Comparison of ENCODE assay signal across 8 mouse cellular contexts in genomic region chr4:123284731-123285624, GRCm38 (mm10). TPM values are rescaled to one million over a fixed set of nuclear protein-coding genes. Genes with fewer than 3 reads are reported as not detected.
DNase-seq lines count a peak whose midpoint lies in the region; ATAC-seq and TF ChIP-seq lines count a peak whose summit lies in the region.

No protein-coding gene starts in this region.

- 58% methylated on average over 6 of the region's 6 CpGs for WGBS in kidney, adult 2 months
- 86% methylated on average over 6 of the region's 6 CpGs for WGBS in forebrain, embryonic 15.5 days
- WGBS in kidney, embryonic 16.5 days, result 68% methylated on average over 6 of the region's 6 CpGs

- H3K27me3 ChIP-seq in kidney, adult 2 months (replicated peaks; ENCODE audit: control insufficient read depth, insufficient read depth, low read length), result no peaks in the 10 kb centered on the region
- no peaks in the 10 kb centered on the region for H3K27me3 ChIP-seq in forebrain, embryonic 15.5 days
- H3K27me3 ChIP-seq in kidney, embryonic 16.5 days (ENCODE audit: insufficient read depth, low read length), result no peaks in the 10 kb centered on the region
- no peaks in the 10 kb centered on the region for H3K27me3 ChIP-seq in myocyte (ENCODE audit: control insufficient read depth, insufficient read depth, insufficient read length)

- H3ac ChIP-seq in myocyte (ENCODE audit: control insufficient read depth, insufficient read length), result peak overlapping the region; percentile 11

- no peak for TF ChIP-seq CTCF in kidney, adult 2 months (conservative IDR thresholded peaks at IDR 0.05; ENCODE audit: insufficient read depth, insufficient read length, low read depth, low read length)

- H3K9ac ChIP-seq in forebrain, embryonic 15.5 days (replicated peaks), result no peak overlapping the region
- peak overlapping the region; percentile 66 for H3K9ac ChIP-seq in kidney, embryonic 16.5 days (replicated peaks; ENCODE audit: low read length)

- H3K36me3 ChIP-seq in kidney, adult 2 months (ENCODE audit: control insufficient read depth, insufficient read depth, low read length), result no peaks in the 10 kb centered on the region; the same call in 1 of the 2 replicates
- peaks cover 25% of the 10 kb centered on the region for H3K36me3 ChIP-seq in forebrain, embryonic 15.5 days
- peaks cover 30% of the 10 kb centered on the region for H3K36me3 ChIP-seq in kidney, embryonic 16.5 days (ENCODE audit: insufficient read depth, low read length)
- peaks cover 27% of the 10 kb centered on the region for H3K36me3 ChIP-seq in myocyte (ENCODE audit: control insufficient read depth, insufficient read depth)

- TF ChIP-seq POLR2A in kidney, adult 2 months (IDR thresholded peaks at IDR 0.05; ENCODE audit: low read depth, low read length), result no peak
- no peak for TF ChIP-seq POLR2A in myocyte (IDR thresholded peaks at IDR 0.05; ENCODE audit: insufficient read length, low read depth)

- peaks cover 51% of the 10 kb centered on the region for H3K79me2 ChIP-seq in myocyte (ENCODE audit: control insufficient read depth, insufficient read depth)

- ATAC-seq in forebrain, embryonic 15.5 days (replicated peaks), result no peak
- ATAC-seq in kidney, embryonic 16.5 days (ENCODE audit: low FRiP score, low TSS enrichment), result no peak

- H3K27ac ChIP-seq in kidney, adult 2 months (ENCODE audit: insufficient read depth, low read depth, low read length), result no peak overlapping the region
- no peak overlapping the region for H3K27ac ChIP-seq in forebrain, embryonic 15.5 days (replicated peaks)
- H3K27ac ChIP-seq in kidney, embryonic 16.5 days (ENCODE audit: low read length), result no peak overlapping the region

- peaks cover 4% of the 10 kb centered on the region; the same call in 1 of the 2 replicates for H3K4me1 ChIP-seq in kidney, adult 2 months (ENCODE audit: control insufficient read depth, insufficient read depth, low read length)
- peaks cover 26% of the 10 kb centered on the region for H3K4me1 ChIP-seq in forebrain, embryonic 15.5 days
- peaks cover 31% of the 10 kb centered on the region for H3K4me1 ChIP-seq in kidney, embryonic 16.5 days (ENCODE audit: insufficient read depth, low read length)

- DNase-seq in kidney, adult 2 months, result peak; percentile 52
- DNase-seq in kidney, postnatal 14 days, result no peak
- no peak for DNase-seq in cerebellum, postnatal 10 days
- no peak for DNase-seq in T-cell, adult 2 months (ENCODE audit: low spot score)
- DNase-seq in layer of hippocampus, adult 9-10 months (ENCODE audit: low spot score), result no peak

- no peak overlapping the region for H3K4me3 ChIP-seq in kidney, adult 2 months (ENCODE audit: insufficient read depth, low read depth, low read length)
- peak overlapping the region; percentile 82 for H3K4me3 ChIP-seq in forebrain, embryonic 15.5 days
- peak overlapping the region; percentile 69 for H3K4me3 ChIP-seq in kidney, embryonic 16.5 days (ENCODE audit: low read length)
- peak overlapping the region; percentile 80 for H3K4me3 ChIP-seq in myocyte

- H3K9me3 ChIP-seq in forebrain, embryonic 15.5 days, result no peaks in the 10 kb centered on the region
- H3K9me3 ChIP-seq in kidney, embryonic 16.5 days (ENCODE audit: low read length), result no peaks in the 10 kb centered on the region

- H3K4me2 ChIP-seq in forebrain, embryonic 15.5 days (replicated peaks), result peak overlapping the region; percentile 77
- peak overlapping the region; percentile 94 for H3K4me2 ChIP-seq in kidney, embryonic 16.5 days (replicated peaks; ENCODE audit: low read depth, low read length)
- H3K4me2 ChIP-seq in myocyte (ENCODE audit: low read depth), result peak overlapping the region; percentile 99

TF ChIP-seq in myocyte, 11 proteins besides CTCF, POLR2A, EP300 and RAD21:
- no peak for TF ChIP-seq CEBPB (IDR thresholded peaks at IDR 0.05; ENCODE audit: insufficient read depth, poor library complexity, severe bottlenecking)
- TF ChIP-seq MYOD1 (IDR thresholded peaks at IDR 0.05; ENCODE audit: control insufficient read depth in 1 of 3, insufficient read length in 2 of 3, low read depth in 2 of 3), result peak in 2 of 3 experiments; percentile 42 to 61

RNA-seq across cellular contexts. Expression of gene Pabpc4, which starts 22.8 kb away (rescaled TPM):
- polyA plus RNA-seq in kidney, adult 2 months (2012; rRNA removed), result 57.8 and 67.1 TPM in 2 replicates
- polyA plus RNA-seq in forebrain, embryonic 15.5 days (2015; fragmentation: Nextera tagmentation; extraction: Ambion mirVana), result 28.4 and 32.0 TPM in 2 replicates
- polyA plus RNA-seq in kidney, embryonic 16.5 days (2015; fragmentation: Nextera tagmentation; extraction: Ambion mirVana), result 45.0 and 47.7 TPM in 2 replicates
- polyA plus RNA-seq in myocyte (2012; fragmentation: generic; extraction: Trizol), result 154 TPM

RNA-seq across cellular contexts. Expression of gene Oxct2a, which starts 38.5 kb away (rescaled TPM):
- 0.11 and 0.30 TPM in 2 replicates for polyA plus RNA-seq in kidney, adult 2 months (2012; rRNA removed)
- polyA plus RNA-seq in forebrain, embryonic 15.5 days (2015; fragmentation: Nextera tagmentation; extraction: Ambion mirVana), result not detected in 2 replicates
- 0.16 TPM in 1 of 2 replicates, not detected in the other for polyA plus RNA-seq in kidney, embryonic 16.5 days (2015; fragmentation: Nextera tagmentation; extraction: Ambion mirVana)
- 0.04 TPM for polyA plus RNA-seq in myocyte (2012; fragmentation: generic; extraction: Trizol)

RNA-seq across cellular contexts. Expression of gene Heyl, which starts 51.6 kb away (rescaled TPM):
- 3.5 and 4.1 TPM in 2 replicates for polyA plus RNA-seq in kidney, adult 2 months (2012; rRNA removed)
- 4.3 TPM in 2 replicates for polyA plus RNA-seq in forebrain, embryonic 15.5 days (2015; fragmentation: Nextera tagmentation; extraction: Ambion mirVana)
- polyA plus RNA-seq in kidney, embryonic 16.5 days (2015; fragmentation: Nextera tagmentation; extraction: Ambion mirVana), result 48.8 and 50.7 TPM in 2 replicates
- 30.2 TPM for polyA plus RNA-seq in myocyte (2012; fragmentation: generic; extraction: Trizol)

RNA-seq across cellular contexts. Expression of gene Bmp8a, which starts 58.1 kb away (rescaled TPM):
- polyA plus RNA-seq in kidney, adult 2 months (2012; rRNA removed), result 1.5 and 2.9 TPM in 2 replicates
- polyA plus RNA-seq in forebrain, embryonic 15.5 days (2015; fragmentation: Nextera tagmentation; extraction: Ambion mirVana), result 0.09 and 0.13 TPM in 2 replicates
- 0.32 and 0.36 TPM in 2 replicates for polyA plus RNA-seq in kidney, embryonic 16.5 days (2015; fragmentation: Nextera tagmentation; extraction: Ambion mirVana)
- 1.2 TPM for polyA plus RNA-seq in myocyte (2012; fragmentation: generic; extraction: Trizol)
